Mouse (Mus musculus) embryonic stem cell, embryonic (primary cell): Measurements from ENCODE around the gene Mybbp1a.

Experiments used
- CTCF ChIA-PET, 4 experiments: fragments of 300-600 bp in 2 of 4; fragments of 350-600 bp in 2 of 4; sonication (Branson Sonifier 250); formaldehyde crosslinking; loops; one replicate each; lab custom pipeline; 2022; ENCODE audit warnings: inconsistent platforms in 2 of 4; lab: Charles Lee
- POLR2A ChIA-PET, 4 experiments: fragments of 300-600 bp in 2 of 4; fragments of 350-600 bp in 2 of 4; sonication (Branson Sonifier 250); formaldehyde crosslinking; loops; one replicate each; lab custom pipeline; 2022; ENCODE audit warnings: antibody characterized with exemption in 4 of 4, inconsistent platforms in 1 of 4; lab: Charles Lee

Gene Mybbp1a

GRCm38 (mm10) chr11:72476074-72476625 lies 35.0 kb downstream of the Mybbp1a start:
- POLR2A ChIA-PET, result interaction anchor here in 2 of 4 experiments (0.6 to 3.0 kb wide), 5 partner anchors 9 to 93 kb away, joined by 3 to 16 read pairs (median 6); partner anchors contain the start of gene Spns2 (in 1 of the 2)
- CTCF ChIA-PET, result interaction anchor here in 1 of 4 experiments (1.1 kb wide), 1 partner anchor 17 kb away, joined by 3 read pairs; no protein-coding TSS in a partner anchor

DNA sequence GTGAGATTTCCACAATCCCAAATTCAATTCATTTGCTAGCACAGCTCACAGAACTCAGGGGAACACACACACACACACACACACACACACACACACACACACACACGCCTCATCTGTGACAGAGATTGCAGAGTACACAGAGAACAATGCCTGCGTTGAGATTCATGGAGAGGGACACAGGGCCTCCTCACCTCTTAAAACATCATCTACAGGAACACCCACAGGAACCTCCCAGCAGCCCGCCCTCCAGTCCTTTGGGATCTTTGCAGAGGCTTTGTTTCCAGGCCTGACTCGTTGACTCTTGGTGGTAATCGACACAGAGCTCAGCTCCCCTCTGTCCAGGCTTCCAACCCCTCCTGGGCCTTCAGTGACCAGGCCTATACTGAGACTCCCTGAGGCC lies 36.0 kb downstream of the Mybbp1a start:
- POLR2A ChIA-PET, result interaction anchor here in 2 of 4 experiments (0.7 to 3.0 kb wide), 6 partner anchors 10 to 59 kb away, joined by 3 to 16 read pairs (median 6); partner anchors contain the start of gene Spns2 (in 1 of the 2)
- CTCF ChIA-PET, result interaction anchor here in 2 of 4 experiments (0.6 kb wide), 2 partner anchors 137 to 582 kb away, joined by 3 to 6 read pairs; no protein-coding TSS in a partner anchor

DNA sequence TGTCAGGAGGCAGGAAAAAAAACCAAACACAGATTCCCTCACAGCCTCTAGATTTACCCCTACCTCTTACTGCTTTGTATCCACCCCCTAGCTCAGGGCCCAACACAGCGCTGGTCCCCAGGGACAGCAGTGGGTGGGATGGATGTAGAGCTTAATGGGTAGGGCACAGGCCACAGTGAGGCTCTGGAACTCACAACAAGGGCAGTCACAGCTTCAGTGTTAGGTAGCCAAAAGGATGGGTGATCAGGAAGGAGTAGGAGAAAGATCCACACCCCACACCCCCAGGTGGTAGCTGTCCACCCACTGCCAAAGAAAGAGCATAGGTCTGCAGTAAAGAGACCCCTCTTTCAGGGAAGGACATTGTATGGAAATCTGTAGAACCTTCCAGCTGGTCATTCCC lies 36.5 kb downstream of the Mybbp1a start:
- CTCF ChIA-PET, result interaction anchor here in 1 of 4 experiments (0.8 kb wide), 1 partner anchor 30 kb away, joined by 3 read pairs; no protein-coding TSS in a partner anchor
- POLR2A ChIA-PET, result interaction anchor here in 2 of 4 experiments (0.7 to 3.0 kb wide), 5 partner anchors 10 to 59 kb away, joined by 3 to 16 read pairs (median 6); partner anchors contain the start of gene Spns2 (in 1 of the 2)

GRCm38 (mm10) chr11:72478228-72478627 lies 37.1 kb downstream of the Mybbp1a start:
- CTCF ChIA-PET, result interaction anchor here in 1 of 4 experiments (0.8 kb wide), 1 partner anchor 31 kb away, joined by 3 read pairs; no protein-coding TSS in a partner anchor
- POLR2A ChIA-PET, result interaction anchor here in 3 of 4 experiments (0.6 to 3.0 kb wide), 6 partner anchors 11 to 160 kb away, joined by 3 to 16 read pairs (median 4); partner anchors contain the start of gene Spns2 (in 1 of the 3)

- ChIA-PET CTCF (no interaction called here), POLR2A (interaction anchor here in 1 of 4 experiments (2.4 kb wide), 1 partner anchor 9 kb away, joined by 6 read pairs; no protein-coding TSS in a partner anchor)
Measured at GRCm38 (mm10) chr11:72479499-72479898, 38.3 kb downstream of the Mybbp1a start.

DNA sequence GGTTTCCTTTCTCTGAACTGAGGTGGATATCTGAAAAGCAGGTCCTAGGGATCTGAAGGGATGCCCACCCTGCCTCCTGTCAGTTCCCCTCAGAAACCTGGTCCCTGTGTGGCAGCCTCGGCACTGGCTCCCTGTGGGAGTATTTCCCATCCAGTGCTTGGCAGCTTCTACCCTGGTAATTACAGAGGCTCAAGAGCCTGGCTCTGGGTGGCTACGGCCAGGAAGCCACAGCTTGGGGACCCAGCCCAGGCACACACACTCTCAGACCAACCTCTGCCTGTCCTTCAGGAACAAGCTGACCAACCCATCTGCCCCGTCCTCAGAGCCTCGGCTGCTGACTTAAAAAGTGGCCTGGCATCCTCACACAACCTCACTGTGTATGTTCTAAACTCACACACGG lies 40.2 kb downstream of the Mybbp1a start:
- CTCF ChIA-PET, result interaction anchor here in 3 of 4 experiments (0.6 to 1.4 kb wide), 3 partner anchors 9 to 139 kb away, joined by 3 to 6 read pairs (median 3); partner anchors contain the start of gene Spns2 (in 1 of the 3)
- POLR2A ChIA-PET, result interaction anchor here in 2 of 4 experiments (0.9 to 1.7 kb wide), 6 partner anchors 8 to 29 kb away, joined by 3 to 7 read pairs (median 4); partner anchors contain the start of gene Spns2 (in 1 of the 2)

DNA sequence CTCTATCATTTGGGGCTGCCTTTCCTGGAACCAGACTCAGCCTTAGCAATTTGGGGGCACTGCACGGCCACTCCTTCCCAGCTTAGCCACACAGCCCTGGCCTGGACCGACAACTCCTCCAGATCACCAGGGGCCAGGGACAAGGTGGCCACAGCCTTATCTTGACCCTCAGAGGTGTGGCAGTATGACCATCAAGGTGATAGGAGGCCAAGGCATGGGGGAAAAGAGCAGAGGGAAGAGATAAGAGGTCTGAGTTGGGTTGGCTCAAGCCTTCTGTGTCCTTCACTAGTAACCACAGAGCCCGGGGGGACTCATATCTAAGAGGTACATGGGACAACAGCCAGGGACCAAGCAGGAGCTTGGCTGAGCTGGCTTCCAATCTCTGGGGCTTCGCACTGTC lies 40.8 kb downstream of the Mybbp1a start:
- CTCF ChIA-PET, result interaction anchor here in 1 of 4 experiments (0.7 kb wide), 1 partner anchor 22 kb away, joined by 3 read pairs; no protein-coding TSS in a partner anchor
- POLR2A ChIA-PET, result interaction anchor here in 1 of 4 experiments (1.3 to 1.6 kb wide), 2 partner anchors 15 to 27 kb away, joined by 3 read pairs; no protein-coding TSS in a partner anchor

- ChIA-PET CTCF (interaction anchor here in 1 of 4 experiments (0.6 kb wide), 1 partner anchor 253 kb away, joined by 6 read pairs; no protein-coding TSS in a partner anchor), POLR2A (no interaction called here)
Measured at GRCm38 (mm10) chr11:72484549-72484948, 43.4 kb downstream of the Mybbp1a start.

- ChIA-PET POLR2A (interaction anchor here in 1 of 4 experiments (0.9 kb wide), 1 partner anchor 13 kb away, joined by 3 read pairs; no protein-coding TSS in a partner anchor), CTCF (interaction anchor here in 1 of 4 experiments (0.6 kb wide), 1 partner anchor 252 kb away, joined by 6 read pairs; no protein-coding TSS in a partner anchor)
Measured at GRCm38 (mm10) chr11:72485157-72485556, 44.0 kb downstream of the Mybbp1a start.

DNA sequence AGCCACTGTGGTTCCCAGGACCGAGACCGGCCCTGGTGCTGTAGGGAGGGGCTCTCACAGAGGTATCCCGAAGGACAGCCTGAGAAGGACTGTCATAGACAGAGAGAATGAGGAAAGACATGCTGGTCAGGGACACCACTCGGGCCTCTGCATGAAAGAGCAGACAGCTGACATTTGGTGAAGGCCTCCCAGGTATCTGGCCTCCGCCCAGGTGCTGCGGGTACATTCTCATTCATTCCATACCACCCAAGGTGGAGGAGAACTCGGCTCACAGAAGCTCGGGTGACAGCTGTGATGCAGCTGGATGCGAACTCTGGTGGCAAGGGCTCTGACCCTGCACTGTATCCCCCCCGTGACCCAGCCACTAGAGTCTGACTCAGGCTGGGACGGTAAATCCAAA lies 44.8 kb downstream of the Mybbp1a start:
- ChIA-PET CTCF (no interaction called here), POLR2A (interaction anchor here in 1 of 4 experiments (0.9 to 2.5 kb wide), 2 partner anchors 12 to 33 kb away, joined by 3 to 6 read pairs; no protein-coding TSS in a partner anchor)

DNA sequence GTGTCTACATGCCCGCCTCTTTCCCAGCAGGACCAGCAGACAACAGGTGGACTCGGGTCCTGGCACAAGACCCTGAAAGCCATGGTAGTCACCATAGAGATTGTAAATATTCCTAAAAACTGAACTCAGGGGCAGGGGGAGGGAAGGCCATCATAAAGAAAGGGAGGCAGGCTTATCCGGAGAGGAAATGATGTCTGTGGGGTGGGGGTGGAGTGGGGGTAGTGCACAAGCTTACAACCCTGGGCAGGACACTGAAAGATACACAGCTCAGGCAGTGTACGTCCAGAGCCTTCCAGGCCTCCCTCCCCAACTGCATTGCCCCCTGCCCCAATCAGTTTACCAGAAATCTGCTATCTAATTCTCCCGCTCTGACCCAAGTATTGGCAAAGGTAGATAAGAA lies 46.0 kb downstream of the Mybbp1a start:
- ChIA-PET POLR2A (interaction anchor here in 1 of 4 experiments (2.5 kb wide), 1 partner anchor 35 kb away, joined by 6 read pairs; no protein-coding TSS in a partner anchor), CTCF (no interaction called here)

GRCm38 (mm10) chr11:72487739-72488138 lies 46.6 kb downstream of the Mybbp1a start:
- ChIA-PET CTCF (no interaction called here), POLR2A (interaction anchor here in 1 of 4 experiments (0.9 to 2.5 kb wide), 4 partner anchors 9 to 108 kb away, joined by 3 to 6 read pairs (median 4); no protein-coding TSS in a partner anchor)

- CTCF ChIA-PET, result interaction anchor here (0.6 to 2.0 kb wide), 14 partner anchors 14 to 465 kb away, joined by 3 to 9 read pairs (median 4); no protein-coding TSS in a partner anchor
- POLR2A ChIA-PET, result interaction anchor here in 3 of 4 experiments (0.6 to 2.0 kb wide), 20 partner anchors 10 to 895 kb away, joined by 3 to 8 read pairs (median 4); partner anchors contain the start of gene Ube2g1 (in 1 of the 3)
Measured at GRCm38 (mm10) chr11:72488753-72489271, 47.7 kb downstream of the Mybbp1a start.

GRCm38 (mm10) chr11:72489397-72489796 lies 48.2 kb downstream of the Mybbp1a start:
- CTCF ChIA-PET, result interaction anchor here (0.6 to 2.0 kb wide), 27 partner anchors 9 to 430 kb away, joined by 3 to 9 read pairs (median 3); no protein-coding TSS in a partner anchor
- POLR2A ChIA-PET, result interaction anchor here (0.5 to 2.0 kb wide), 26 partner anchors 9 to 895 kb away, joined by 3 to 8 read pairs (median 4); partner anchors contain the start of gene Ube2g1 (in 1 of the 4)

GRCm38 (mm10) chr11:72489881-72490301 lies 48.7 kb downstream of the Mybbp1a start, which contains the start of gene Spns2:
Gene Spns2, minus strand, starts transcription at chr11:72489904.
- ChIA-PET CTCF (interaction anchor here (0.6 to 2.0 kb wide), 25 partner anchors 9 to 224 kb away, joined by 3 to 9 read pairs (median 4); no protein-coding TSS in a partner anchor), POLR2A (interaction anchor here (0.5 to 2.0 kb wide), 23 partner anchors 8 to 648 kb away, joined by 3 to 8 read pairs (median 4); partner anchors contain the start of gene Haspin (in 1 of the 4))

DNA sequence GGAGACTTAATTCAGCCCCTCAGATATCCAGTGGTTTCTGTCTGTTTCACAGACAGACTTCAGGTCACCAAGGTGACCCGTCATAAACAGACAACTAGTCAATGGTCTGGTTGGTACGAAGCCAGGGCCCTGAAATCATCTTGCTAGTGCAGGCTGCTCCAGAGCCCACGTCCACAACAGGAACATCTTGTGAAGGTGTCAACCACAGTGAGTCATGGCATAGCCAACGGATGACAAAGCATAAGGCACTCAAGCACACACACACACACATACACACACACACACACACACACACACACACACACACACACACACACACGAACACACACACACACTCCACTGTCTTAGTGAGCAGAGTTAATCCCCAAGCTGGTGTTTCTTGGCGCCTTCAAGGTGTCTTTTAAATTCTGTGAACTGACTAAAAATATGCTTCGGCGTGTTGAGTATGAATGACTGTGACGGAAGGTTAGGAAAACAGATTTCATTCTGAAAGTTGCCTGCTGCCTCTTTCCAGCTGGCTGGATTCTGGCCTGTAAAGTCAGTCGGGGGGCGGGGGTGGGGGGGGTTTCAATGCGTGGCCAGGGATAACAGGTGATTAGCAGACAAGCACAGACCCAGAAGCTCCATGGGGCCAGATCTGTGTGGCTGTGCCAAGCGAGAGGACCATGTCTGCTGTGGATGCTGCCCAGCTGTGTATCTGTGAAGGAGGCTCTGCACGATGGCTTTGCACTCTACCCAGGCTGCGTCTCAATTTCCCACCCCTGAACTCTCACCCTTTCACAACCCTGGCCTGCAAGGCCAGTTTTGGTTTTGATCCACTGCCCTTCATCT lies 50.2 kb downstream of the Mybbp1a start:
- ChIA-PET CTCF (interaction anchor here in 1 of 4 experiments (0.6 kb wide), 1 partner anchor 17 kb away, joined by 7 read pairs; no protein-coding TSS in a partner anchor), POLR2A (interaction anchor here in 1 of 4 experiments (0.6 to 1.3 kb wide), 3 partner anchors 37 to 893 kb away, joined by 3 to 5 read pairs (median 5); no protein-coding TSS in a partner anchor)
